Mouse (Mus musculus): ENCODE data around the gene Ccng1. TPM values are rescaled to one million over a fixed set of nuclear protein-coding genes. Genes with fewer than 3 reads are reported as not detected.

The Ccng1 gene
- total and polyA plus RNA-seq, 3 experiments: 156 to 348 (median 175) TPM

GRCm38 (mm10) chr11:40733339-40734174 is 21.6 kb downstream of the Ccng1 start, which contains the start of the genes Hmmr and Nudcd2 (continued):
- TF ChIP-seq JUN (IDR thresholded peaks at IDR 0.05; ENCODE audit: insufficient read depth, low read depth, low read length) (peak; percentile 39; the same call in 1 of the 2 replicates), POLR2A (IDR thresholded peaks at IDR 0.05; ENCODE audit: low read depth, low read length) (peak; percentile 86), MYC (IDR thresholded peaks at IDR 0.05; ENCODE audit: low read depth, low read length) (peak; percentile 88), JUND (conservative IDR thresholded peaks at IDR 0.05; ENCODE audit: low read depth, low read length) (peak; percentile 66), E2F4 (IDR thresholded peaks at IDR 0.05; ENCODE audit: insufficient replicate concordance, low read depth, low read length) (peak; percentile 94), MAX (IDR thresholded peaks at IDR 0.05; ENCODE audit: low read length) (peak; percentile 95), TBP (conservative IDR thresholded peaks at IDR 0.05; ENCODE audit: low read depth, low read length) (peak; percentile 80), SIN3A (IDR thresholded peaks at IDR 0.05; ENCODE audit: low read length) (peak; percentile 100), ZNF384 (IDR thresholded peaks at IDR 0.05; ENCODE audit: low read depth, low read length) (no peak), MAFK (IDR thresholded peaks at IDR 0.05; ENCODE audit: insufficient replicate concordance, low read length) (no peak), RCOR1 (conservative IDR thresholded peaks at IDR 0.05; ENCODE audit: low read depth, low read length) (0 out of 2 replicates have a peak, but pooled peaks have one; percentile 16), IRF4 (IDR thresholded peaks at IDR 0.05; ENCODE audit: low read depth, low read length) (no peak; the same call in 1 of the 2 replicates), UBTF (IDR thresholded peaks at IDR 0.05; ENCODE audit: low read depth, low read length) (peak; percentile 72)

- in situ Hi-C loops (cut with MboI; ENCODE audit: low pct_ligation_motif_present, low pct_unique_long_range_greater_than_20kb, low sequenced_read_pairs) (no loop called here), dilution Hi-C loops (cut with MboI; ENCODE audit: extremely low pct_ligation_motif_present, extremely low pct_unique_long_range_greater_than_20kb, low sequenced_read_pairs) (no loop called here)
- Histone ChIP-seq H3K79me2 (replicated peaks; ENCODE audit: control insufficient read depth, extremely low read depth, insufficient read depth, poor library complexity, severe bottlenecking) (peaks cover 57% of the 10 kb centered on the region), H3K4me1 (ENCODE audit: control insufficient read depth in 1 of 2, insufficient read depth in 2 of 2) (peaks cover 0 to 18% of the 10 kb centered on the region in 2 experiments; a peak in 2 of 4 replicates), H3K4me2 (ENCODE audit: insufficient read depth, low read depth, poor library complexity, severe bottlenecking) (peak overlapping the region; percentile 63), H3K9me3 (replicated peaks; ENCODE audit: low read length) (no peaks in the 10 kb centered on the region), H3K4me3 (replicated peaks in 1 of 3; ENCODE audit: low read depth in 2 of 3, low read length in 2 of 3, poor library complexity in 1 of 3) (peak overlapping the region; percentile 86 to 97 (median 96)), H3K9ac (ENCODE audit: insufficient read depth, low read depth) (peak overlapping the region; percentile 88), H3K27ac (ENCODE audit: insufficient read depth, low read depth) (peak overlapping the region; percentile 25; the same call in 1 of the 2 replicates), H3K27me3 (replicated peaks) (no peaks in the 10 kb centered on the region), H3K36me3 (replicated peaks in 1 of 2; ENCODE audit: control insufficient read depth in 1 of 2, insufficient read depth in 1 of 2, low read length in 1 of 2) (peaks cover 15 to 40% of the 10 kb centered on the region in 2 experiments)
- TF ChIP-seq MYC (IDR thresholded peaks at IDR 0.05; ENCODE audit: low read depth, low read length): no peak
- TF ChIP-seq USF1 (IDR thresholded peaks at IDR 0.05; ENCODE audit: low read depth, low read length): no peak
- no peak for TF ChIP-seq HCFC1 (IDR thresholded peaks at IDR 0.05; ENCODE audit: low read depth, low read length)
- TF ChIP-seq MAFK (IDR thresholded peaks at IDR 0.05; ENCODE audit: insufficient replicate concordance, low read length): no peak
- TF ChIP-seq JUN (IDR thresholded peaks at IDR 0.05; ENCODE audit: insufficient read depth, low read depth, low read length): no peak
- no peak for TF ChIP-seq RCOR1 (conservative IDR thresholded peaks at IDR 0.05; ENCODE audit: low read depth, low read length)
- no peak for TF ChIP-seq CHD2 (IDR thresholded peaks at IDR 0.05; ENCODE audit: low read length)
- no peak for DNase-seq (ENCODE audit: extremely low read depth)
These were observed 22.1 kb downstream of the Ccng1 start for GRCm38 (mm10) chr11:40732997-40733338.

Data from CH12.LX (cell line).